Mouse (Mus musculus) MEL (cell line): ENCODE measurements around the gene Bin2. TPM values are rescaled to one million over a fixed set of nuclear protein-coding genes. Genes with fewer than 3 reads are reported as not detected.

Source experiments
- DNase-seq: peaks from one replicate; pipeline ENCODE4 v3.0.0; 2011; ENCODE audit warnings: low read depth, low spot score
- H3K27ac ChIP-seq: 2 replicates; pipeline ENCODE4 v1.5.1; 2012; ENCODE audit warnings: low read depth, mild to moderate bottlenecking, control low read depth, low read length, moderate library complexity; ENCODE audit not compliant: control insufficient read depth
- H3K27me3 ChIP-seq, 2 experiments: fragments of 150-350 bp in 1 of 2; sonication (generic) in 1 of 2; 2 replicates each; pipeline ENCODE4 v1.6.1; 2012; ENCODE audit warnings: low read length in 2 of 2, mild to moderate bottlenecking in 2 of 2, improper control_type of control experiment in 1 of 2, moderate library complexity in 1 of 2; ENCODE audit not compliant: insufficient read depth in 2 of 2, control insufficient read depth in 1 of 2
- H3K36me3 ChIP-seq, 2 experiments: 2 replicates each; pipeline ENCODE4 v1.6.1; 2012 to 2014; ENCODE audit warnings: low read length in 2 of 2, improper control_type of control experiment in 1 of 2, inconsistent platforms in 1 of 2, mild to moderate bottlenecking in 1 of 2; ENCODE audit not compliant: insufficient read depth in 2 of 2, control insufficient read depth in 1 of 2
- H3K4me1 ChIP-seq, 2 experiments: fragments of 150-350 bp in 1 of 2; sonication (generic) in 1 of 2; 2 replicates each; pipeline ENCODE4 v1.6.1; 2012; ENCODE audit warnings: low read length in 2 of 2, improper control_type of control experiment in 1 of 2, mild to moderate bottlenecking in 1 of 2; ENCODE audit not compliant: insufficient read depth in 2 of 2, control insufficient read depth in 1 of 2
- H3K4me3 ChIP-seq, 2 experiments: fragments of 150-350 bp in 1 of 2; sonication (generic) in 1 of 2; 2 replicates each; pipeline ENCODE4 v1.5.1; 2012; ENCODE audit warnings: low read depth in 2 of 2, low read length in 2 of 2, mild to moderate bottlenecking in 2 of 2, moderate library complexity in 2 of 2, control low read depth in 1 of 2, improper control_type of control experiment in 1 of 2; ENCODE audit not compliant: control insufficient read depth in 1 of 2, insufficient read depth in 1 of 2
- H3K79me2 ChIP-seq: 2 replicates; pipeline ENCODE4 v1.6.1; 2012; ENCODE audit warnings: mild to moderate bottlenecking, low read length, moderate library complexity; ENCODE audit not compliant: control insufficient read depth, poor library complexity, insufficient read depth
- H3K9ac ChIP-seq: 2 replicates; pipeline ENCODE4 v1.6.1; 2012; ENCODE audit warnings: low read depth, mild to moderate bottlenecking, control low read depth, low read length, moderate library complexity; ENCODE audit not compliant: control insufficient read depth, poor library complexity, severe bottlenecking
- H3K9me3 ChIP-seq: fragments of 150-350 bp; sonication (generic); replicated peaks from 2 replicates; pipeline ENCODE4 v1.6.1; 2012; ENCODE audit warnings: mild to moderate bottlenecking, low read length, improper control_type of control experiment, moderate library complexity; ENCODE audit not compliant: insufficient read depth
- BHLHE40 ChIP-seq: IDR thresholded peaks from 2 replicates; pipeline ENCODE4 v1.6.1; 2012; ENCODE audit warnings: low read depth, mild to moderate bottlenecking, inconsistent platforms, low read length, improper control_type of control experiment, borderline replicate concordance
- CHD2 ChIP-seq: IDR thresholded peaks from 2 replicates; pipeline ENCODE4 v1.6.1; 2011; ENCODE audit warnings: low read length, improper control_type of control experiment
- CTCF ChIP-seq, 3 experiments: IDR thresholded peaks in 2 of 3; conservative IDR thresholded peaks in 1 of 3; 2 replicates each; pipeline ENCODE4 v1.5.1; 2011 to 2012; ENCODE audit warnings: low read length in 3 of 3, low read depth in 2 of 3, mild to moderate bottlenecking in 2 of 3, improper control_type of control experiment in 1 of 3, inconsistent platforms in 1 of 3, mixed read lengths in 1 of 3, moderate library complexity in 1 of 3; ENCODE audit not compliant: control insufficient read depth in 1 of 3, insufficient read depth in 1 of 3, poor library complexity in 1 of 3, severe bottlenecking in 1 of 3
- EP300 ChIP-seq, 2 experiments: IDR thresholded peaks; 2 replicates each; pipeline ENCODE4 v1.6.1; 2011; ENCODE audit warnings: improper control_type of control experiment in 2 of 2, low read length in 2 of 2, low read depth in 1 of 2, mild to moderate bottlenecking in 1 of 2
- JUND ChIP-seq: IDR thresholded peaks from 2 replicates; pipeline ENCODE4 v1.6.1; 2011; ENCODE audit warnings: low read depth, mild to moderate bottlenecking, improper control_type of control experiment, low read length
- MAFK ChIP-seq: IDR thresholded peaks from 2 replicates; pipeline ENCODE4 v1.6.1; 2011; ENCODE audit warnings: low read depth, mild to moderate bottlenecking, low read length, improper control_type of control experiment, borderline replicate concordance
- MAX ChIP-seq: IDR thresholded peaks from 2 replicates; pipeline ENCODE4 v1.6.1; 2011; ENCODE audit warnings: low read length, improper control_type of control experiment
- MAZ ChIP-seq: IDR thresholded peaks from 2 replicates; pipeline ENCODE4 v1.6.1; 2012; ENCODE audit warnings: low read depth, mild to moderate bottlenecking, inconsistent platforms, low read length, improper control_type of control experiment
- MEF2A ChIP-seq: IDR thresholded peaks from 2 replicates; pipeline ENCODE4 v1.6.1; 2014; ENCODE audit warnings: low read depth, mild to moderate bottlenecking, inconsistent platforms, low read length, improper control_type of control experiment; ENCODE audit not compliant: poor library complexity, insufficient replicate concordance, severe bottlenecking; ENCODE audit errors: extremely low read depth
- MYB ChIP-seq: IDR thresholded peaks from 2 replicates; pipeline ENCODE4 v1.6.1; 2011; ENCODE audit warnings: mild to moderate bottlenecking, low read depth, low read length, improper control_type of control experiment
- NELFE ChIP-seq: IDR thresholded peaks from 2 replicates; pipeline ENCODE4 v1.6.1; 2011; ENCODE audit warnings: low read depth, low read length, improper control_type of control experiment
- NRF1 ChIP-seq: IDR thresholded peaks from 2 replicates; pipeline ENCODE4 v1.6.1; 2014; ENCODE audit warnings: low read depth, mild to moderate bottlenecking, inconsistent platforms, low read length, improper control_type of control experiment, moderate library complexity; ENCODE audit not compliant: poor library complexity, insufficient read depth, severe bottlenecking
- POLR2A ChIP-seq, 2 experiments: IDR thresholded peaks; 2 replicates each; pipeline ENCODE4 v1.6.1; 2011 to 2012; ENCODE audit warnings: low read length in 2 of 2, mild to moderate bottlenecking in 2 of 2, control low read depth in 1 of 2, improper control_type of control experiment in 1 of 2, low read depth in 1 of 2, moderate library complexity in 1 of 2; ENCODE audit not compliant: control insufficient read depth in 1 of 2, insufficient read depth in 1 of 2, poor library complexity in 1 of 2
- POLR2AphosphoS2 ChIP-seq: IDR thresholded peaks from 2 replicates; pipeline ENCODE4 v1.6.1; 2011; ENCODE audit warnings: low read length, improper control_type of control experiment
- POLR2AphosphoS5 ChIP-seq: IDR thresholded peaks from 2 replicates; pipeline ENCODE4 v1.6.1; 2012; ENCODE audit warnings: low read depth, borderline replicate concordance, mild to moderate bottlenecking, inconsistent platforms, low read length, moderate library complexity, mixed read lengths
- RCOR1 ChIP-seq: IDR thresholded peaks from 2 replicates; pipeline ENCODE4 v1.6.1; 2012; ENCODE audit warnings: low read depth, mild to moderate bottlenecking, inconsistent platforms, low read length, improper control_type of control experiment
- UBTF ChIP-seq: IDR thresholded peaks from 2 replicates; pipeline ENCODE4 v1.6.1; 2012; ENCODE audit warnings: low read depth, mild to moderate bottlenecking, inconsistent platforms, low read length, improper control_type of control experiment, moderate library complexity, borderline replicate concordance; ENCODE audit not compliant: insufficient read depth
- USF1 ChIP-seq: IDR thresholded peaks from 2 replicates; pipeline ENCODE4 v1.6.1; 2014; ENCODE audit warnings: low read depth, mild to moderate bottlenecking, inconsistent platforms, low read length, improper control_type of control experiment, moderate library complexity
- USF2 ChIP-seq, 2 experiments: IDR thresholded peaks; 2 replicates each; pipeline ENCODE4 v1.6.1; 2011 to 2012; ENCODE audit warnings: improper control_type of control experiment in 2 of 2, low read length in 2 of 2, borderline replicate concordance in 1 of 2, inconsistent platforms in 1 of 2, low read depth in 1 of 2, mild to moderate bottlenecking in 1 of 2; ENCODE audit not compliant: insufficient read depth in 1 of 2
- ZKSCAN1 ChIP-seq: IDR thresholded peaks from 2 replicates; pipeline ENCODE4 v1.6.1; 2012; ENCODE audit warnings: low read depth, mild to moderate bottlenecking, inconsistent platforms, low read length, improper control_type of control experiment, moderate library complexity
- ZNF384 ChIP-seq: IDR thresholded peaks from 2 replicates; pipeline ENCODE4 v1.6.1; 2012; ENCODE audit warnings: low read depth, mild to moderate bottlenecking, inconsistent platforms, low read length, improper control_type of control experiment
- polyA plus RNA-seq, 2 experiments: library from polyadenylated mRNA; stranded (reverse) in 1 of 2; unstranded in 1 of 2; fragments of >175 nt in 1 of 2; fragments of >200 nt in 1 of 2; gene quantifications; 2 replicates each; pipeline versions ENCODE4 v1.2.1 to v1.2.4; 2012; ENCODE audit warnings: low replicate concordance in 2 of 2, low read depth in 1 of 2; ENCODE audit not compliant: insufficient read length in 2 of 2, insufficient read depth in 1 of 2, missing spikeins in 1 of 2
- total RNA-seq: library from RNA; depleted of rRNA; stranded (reverse); fragments of 300-350 nt; gene quantifications from 2 replicates; pipeline ENCODE4 v1.2.3, GENCODE M21; 2012

Bin2 gene
- total and polyA plus RNA-seq, 3 experiments = 79.9 to 128 (median 106) TPM

DNA sequence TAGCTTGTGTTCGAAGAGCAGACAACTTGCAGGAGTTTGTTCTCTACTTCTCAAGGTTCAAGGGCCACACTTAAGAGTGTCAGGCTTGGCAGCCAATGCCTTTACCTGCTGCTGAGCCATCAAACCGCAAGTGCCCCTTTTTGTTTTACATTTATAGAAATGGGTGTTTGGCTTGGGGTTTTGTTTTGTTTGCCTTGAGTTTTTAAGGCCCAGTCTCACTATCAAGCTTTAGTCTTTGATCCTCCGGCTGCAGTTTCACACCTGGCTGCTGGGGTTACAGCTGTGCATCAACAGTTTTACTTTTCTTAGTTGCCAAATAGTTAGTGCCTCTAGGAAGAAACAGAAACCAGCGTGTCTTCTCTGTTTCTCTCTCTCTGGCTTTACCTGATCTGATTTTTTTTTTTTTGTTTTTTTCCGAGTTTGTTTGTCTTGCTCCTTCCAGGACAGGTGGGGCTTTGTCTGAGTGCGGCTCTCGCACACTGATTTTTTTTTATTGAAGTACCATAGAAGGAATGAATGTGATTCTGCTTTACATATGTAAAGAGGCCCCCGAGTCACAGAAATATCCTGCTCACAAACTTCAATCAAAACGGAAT, 71.0 kb downstream of the Bin2 start:
- peak; percentile 41 for DNase-seq
- no peaks in the 10 kb centered on the region; the same call in 1 of the 2 replicates for H3K79me2 ChIP-seq
- H3K9ac ChIP-seq = peak overlapping the region; percentile 65
- peaks cover 4 to 11% of the 10 kb centered on the region in 2 experiments for H3K4me1 ChIP-seq
- no peak overlapping the region for H3K27ac ChIP-seq
- H3K36me3 ChIP-seq = peaks cover 0 to 3% of the 10 kb centered on the region in 2 experiments; a peak in 1 of 4 replicates
- TF ChIP-seq POLR2A (IDR thresholded peaks at IDR 0.05; ENCODE audit: control insufficient read depth in 1 of 2, insufficient read depth in 1 of 2, low read depth in 1 of 2, low read length in 2 of 2, poor library complexity in 1 of 2) (no peak), RCOR1 (peak; percentile 27; the same call in 1 of the 2 replicates), UBTF (no peak), ZNF384 (peak; percentile 43; the same call in 1 of the 2 replicates)
- no peaks in the 10 kb centered on the region for H3K9me3 ChIP-seq
- peak overlapping the region; percentile 60 to 96 for H3K4me3 ChIP-seq
- H3K27me3 ChIP-seq = peaks cover 3 to 4% of the 10 kb centered on the region in 2 experiments; a peak in 3 of 4 replicates

- H3K27me3 ChIP-seq = peaks cover 0 to 3% of the 10 kb centered on the region in 2 experiments; a peak in 2 of 4 replicates
- H3K9ac ChIP-seq = no peak overlapping the region
- no peak overlapping the region for H3K27ac ChIP-seq
- H3K9me3 ChIP-seq = no peaks in the 10 kb centered on the region
- no peak overlapping the region for H3K4me3 ChIP-seq
- no peaks in the 10 kb centered on the region for H3K4me1 ChIP-seq
- H3K36me3 ChIP-seq = no peaks in the 10 kb centered on the region
- no peak for TF ChIP-seq USF1
- TF ChIP-seq NELFE = no peak
- TF ChIP-seq JUND = no peak
- TF ChIP-seq POLR2AphosphoS2 = no peak
- TF ChIP-seq MYB = no peak
- no peak for TF ChIP-seq EP300 (IDR thresholded peaks at IDR 0.05; ENCODE audit: low read depth in 1 of 2, low read length in 2 of 2)
- TF ChIP-seq POLR2A (IDR thresholded peaks at IDR 0.05; ENCODE audit: control insufficient read depth in 1 of 2, insufficient read depth in 1 of 2, low read depth in 1 of 2, low read length in 2 of 2, poor library complexity in 1 of 2) = no peak
- TF ChIP-seq CTCF (IDR thresholded peaks at IDR 0.05 in 2 of 3, conservative IDR thresholded peaks at IDR 0.05 in 1 of 3; ENCODE audit: control insufficient read depth in 1 of 3, insufficient read depth in 1 of 3, low read depth in 2 of 3, low read length in 3 of 3, poor library complexity in 1 of 3, severe bottlenecking in 1 of 3) = no peak
- TF ChIP-seq MAZ = no peak
- TF ChIP-seq CHD2 = no peak
- TF ChIP-seq USF2 (IDR thresholded peaks at IDR 0.05; ENCODE audit: borderline replicate concordance in 1 of 2, insufficient read depth in 1 of 2, low read depth in 1 of 2, low read length in 2 of 2) = no peak
- no peak for TF ChIP-seq MAX
- no peak for TF ChIP-seq ZKSCAN1
- no peak for TF ChIP-seq MEF2A
- no peak for TF ChIP-seq MAFK
- no peak for TF ChIP-seq NRF1
- TF ChIP-seq POLR2AphosphoS5 = no peak
- no peak for TF ChIP-seq BHLHE40
- no peak for DNase-seq
- H3K79me2 ChIP-seq = no peaks in the 10 kb centered on the region
Measured at GRCm38 (mm10) chr15:100592817-100593216, 76.5 kb downstream of the Bin2 start.
